Mouse (Mus musculus) MN1 (cell line): ENCODE measurements around the gene Psmb3.
"Not testable (repeated sequence)": the region's sequence is repeated elsewhere in the genome, so short reads cannot be mapped to it uniquely, and the experiment has no call there.

Experiments used
- DNase-seq: peaks from one replicate; pipeline ENCODE4 v3.0.0-alpha.2; 2016; ENCODE audit warnings: low spot score

The Psmb3 gene

DNA sequence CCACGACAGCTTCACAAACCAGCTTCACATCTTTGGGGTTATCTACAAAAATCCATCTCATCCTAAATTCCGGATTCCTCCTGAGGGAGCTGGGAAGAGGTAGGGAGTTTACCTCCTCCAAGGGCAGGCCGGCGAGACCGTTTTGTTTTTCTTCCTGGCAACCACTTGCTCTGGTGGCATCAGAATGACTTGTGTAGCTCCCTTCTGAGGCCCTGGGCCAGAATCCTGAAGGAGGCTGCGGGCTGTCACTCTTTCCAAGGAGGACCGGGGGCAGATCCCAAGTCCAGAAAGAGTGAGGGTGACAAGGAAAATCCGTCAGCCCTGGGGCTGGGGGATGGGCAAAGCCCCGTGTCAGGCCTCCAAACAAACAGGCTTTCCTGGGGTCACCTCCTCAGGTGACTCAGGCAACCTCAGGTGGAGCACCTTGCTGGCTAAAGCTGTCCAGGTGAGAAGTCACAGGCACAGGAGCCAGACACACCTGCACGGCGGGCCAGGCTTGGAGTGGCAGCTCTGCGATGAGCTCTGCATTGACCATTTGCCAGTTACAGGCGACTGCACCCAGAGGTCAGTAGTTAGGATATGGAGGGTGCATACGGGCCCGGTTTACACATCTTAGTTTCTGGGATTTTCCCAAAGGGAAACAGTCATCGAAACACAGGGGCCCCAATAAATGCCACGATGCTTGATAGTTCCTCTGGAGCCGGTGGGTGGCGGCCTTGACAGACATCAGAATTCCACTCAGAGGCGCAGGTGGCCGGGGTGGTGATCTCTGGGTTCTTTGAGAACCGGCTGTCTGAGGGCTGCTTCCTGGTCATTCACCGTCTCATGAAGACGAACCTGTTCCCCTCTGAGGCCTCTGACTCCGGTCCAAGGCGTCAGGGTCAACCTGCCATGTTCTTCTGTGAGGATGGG is 14.4 kb downstream of the Psmb3 start:
- no peak for DNase-seq

DNA sequence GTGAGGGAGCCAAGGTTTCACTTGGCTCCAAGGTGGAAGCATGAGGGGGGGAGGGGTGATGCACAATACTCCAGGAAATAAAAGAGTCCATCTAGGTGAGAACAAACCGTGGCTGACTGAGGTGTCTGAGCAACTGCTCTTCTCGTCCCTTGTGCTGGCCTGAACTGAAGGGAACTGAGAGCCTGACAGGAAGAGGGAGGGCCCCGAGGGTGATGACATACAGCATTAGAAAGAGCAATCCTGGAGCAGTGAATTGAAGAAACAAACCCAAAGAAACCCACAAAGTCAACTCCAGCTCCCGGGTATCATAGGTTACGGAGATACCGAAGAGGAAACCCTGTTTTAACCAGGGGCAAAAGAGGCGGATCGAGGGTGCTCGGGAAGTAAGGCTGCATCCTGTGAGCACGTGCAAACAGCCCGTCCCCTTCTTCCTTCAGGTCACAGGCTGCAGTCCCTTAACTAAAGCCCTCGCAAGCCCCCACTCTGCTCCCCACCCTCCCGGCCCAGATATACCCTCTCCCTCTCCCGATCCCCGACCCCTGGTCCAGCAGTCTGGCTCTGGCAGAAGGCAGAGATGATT is 15.2 kb downstream of the Psmb3 start:
- DNase-seq: no peak

DNA sequence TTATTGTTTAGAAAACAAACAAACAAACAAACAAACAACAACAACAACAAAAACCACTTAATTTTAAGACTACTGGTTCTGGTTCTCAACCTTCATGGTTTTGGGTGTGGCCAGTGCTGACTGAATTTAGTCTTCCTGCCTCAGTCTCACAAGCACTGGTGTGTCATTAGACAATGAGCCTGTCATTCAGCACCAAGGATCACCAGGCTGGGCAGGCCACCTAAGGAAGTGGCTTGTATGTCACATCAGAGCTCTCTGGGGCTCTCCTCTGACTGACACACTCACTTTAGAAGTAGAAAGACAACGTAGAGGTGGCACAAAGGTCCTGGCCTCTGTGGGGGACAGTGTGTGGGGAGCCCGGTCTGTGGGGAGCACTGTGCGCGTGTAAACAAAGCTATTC is 15.8 kb downstream of the Psmb3 start:
- DNase-seq: no peak

DNA sequence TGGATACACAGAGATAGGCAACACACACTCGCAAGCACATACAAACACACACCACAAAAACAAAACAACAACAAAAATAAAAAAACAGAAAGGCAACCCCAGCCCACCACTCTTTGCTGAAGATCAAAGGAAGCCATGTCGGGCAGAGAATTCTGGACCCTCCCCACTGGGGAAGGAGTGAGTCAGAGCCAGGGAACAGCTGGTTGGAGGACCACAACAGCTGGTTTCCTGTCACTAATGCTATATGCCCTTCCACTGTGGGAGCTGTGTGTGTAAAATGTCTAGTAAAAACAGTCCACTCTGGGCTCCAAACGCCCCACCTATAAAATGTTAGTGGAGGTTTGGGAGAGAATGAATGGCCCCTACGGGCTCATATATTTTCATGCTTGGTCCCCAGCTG is 18.1 kb downstream of the Psmb3 start:
- DNase-seq: no peak

DNA sequence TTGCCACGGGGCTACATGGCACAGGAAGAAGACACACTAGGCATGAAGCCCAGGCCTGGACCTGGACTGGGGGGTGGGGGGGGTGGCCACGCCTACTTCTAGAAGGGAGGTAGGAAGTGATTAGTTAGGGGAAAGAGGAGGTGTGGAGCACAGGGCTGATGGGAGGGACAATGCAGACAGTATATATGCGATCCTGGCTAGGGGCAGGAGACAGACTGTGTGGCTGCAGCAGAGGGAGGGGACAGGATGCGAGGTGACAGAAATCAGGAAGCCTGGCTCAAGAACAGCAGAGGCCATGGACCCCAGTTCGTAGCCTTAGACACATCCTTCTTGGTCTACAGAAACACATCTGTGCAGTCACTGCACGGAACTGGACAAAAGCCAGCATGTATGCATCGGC is 20.5 kb downstream of the Psmb3 start:
- no peak for DNase-seq

DNA sequence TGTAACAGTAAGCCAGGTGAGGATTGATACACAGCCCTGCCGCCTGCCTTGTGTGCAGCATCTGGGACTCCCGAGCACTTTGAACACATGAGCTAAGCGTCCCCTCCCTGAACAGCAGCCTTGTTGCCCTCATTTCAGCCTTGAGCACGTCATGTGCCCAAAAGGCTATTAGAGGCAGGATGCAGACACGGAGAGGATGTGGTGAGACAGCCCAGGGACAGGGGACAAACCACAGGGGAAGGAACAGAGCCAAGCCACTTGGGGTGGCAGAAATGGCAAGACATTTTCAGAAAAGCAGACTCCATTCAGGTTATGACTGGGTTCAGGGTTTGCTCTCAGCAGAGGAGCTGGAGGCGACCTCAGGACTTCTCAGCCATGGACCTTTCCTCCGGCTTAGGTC is 25.1 kb downstream of the Psmb3 start:
- peak; percentile 57 for DNase-seq

DNA sequence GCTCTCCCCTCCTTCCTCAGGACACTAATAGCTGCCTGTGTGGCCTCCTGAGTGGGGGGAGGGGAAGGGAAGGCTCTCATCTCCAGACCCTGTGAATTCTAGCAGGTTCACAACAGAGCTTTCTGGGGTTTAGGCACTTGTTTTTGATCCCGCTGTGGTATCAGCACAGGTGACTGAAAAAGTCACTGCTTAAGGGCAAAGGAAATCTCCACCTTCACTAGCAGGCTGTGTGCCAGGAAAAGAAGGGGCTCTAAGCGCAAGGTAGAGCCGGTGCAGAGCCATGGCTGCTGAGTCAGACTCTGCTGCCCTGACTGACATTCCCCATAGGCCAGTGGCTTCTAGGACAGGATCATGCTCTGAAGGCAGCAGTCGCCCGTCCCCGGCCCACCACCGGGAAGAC is 25.5 kb downstream of the Psmb3 start:
- DNase-seq: peak; percentile 56

DNA sequence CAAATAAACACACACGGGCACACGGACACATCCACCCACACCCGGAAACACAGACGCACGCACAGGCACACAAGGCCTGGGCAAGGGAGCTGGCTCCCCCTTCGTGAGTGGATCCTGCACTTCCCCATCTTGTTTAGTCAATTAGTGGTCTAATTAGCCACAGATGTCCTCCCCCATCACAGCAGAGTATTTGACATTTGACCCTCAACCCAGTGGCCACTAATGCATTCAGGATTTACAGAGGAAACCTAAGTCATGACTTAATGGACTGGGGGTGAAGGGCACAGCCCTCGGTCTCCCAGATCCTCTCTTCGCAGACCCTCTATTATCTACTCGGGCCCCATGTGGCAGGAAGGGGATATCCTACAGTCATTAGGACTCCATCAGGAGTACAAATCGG is 30.5 kb downstream of the Psmb3 start:
- DNase-seq: no peak

DNA sequence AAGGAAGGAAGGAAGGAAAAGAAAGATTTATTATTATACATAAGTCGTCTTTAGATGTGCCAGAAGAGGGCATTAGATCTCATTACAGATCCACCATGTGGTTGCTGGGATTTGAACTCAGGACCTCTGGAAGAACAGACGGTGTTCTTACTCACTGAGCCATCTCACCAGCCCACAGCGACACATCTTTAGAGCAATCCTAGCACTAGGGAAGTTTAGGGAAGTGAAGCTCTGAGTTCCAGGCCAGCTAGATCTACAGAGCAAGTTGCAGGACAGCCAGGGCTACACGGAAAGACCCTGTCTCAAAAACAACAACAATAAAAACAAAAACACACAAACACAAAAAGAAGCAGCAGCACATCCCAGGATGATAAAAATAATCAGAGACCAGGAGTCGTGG is 31.6 kb downstream of the Psmb3 start:
- DNase-seq: not testable (repeated sequence)

DNA sequence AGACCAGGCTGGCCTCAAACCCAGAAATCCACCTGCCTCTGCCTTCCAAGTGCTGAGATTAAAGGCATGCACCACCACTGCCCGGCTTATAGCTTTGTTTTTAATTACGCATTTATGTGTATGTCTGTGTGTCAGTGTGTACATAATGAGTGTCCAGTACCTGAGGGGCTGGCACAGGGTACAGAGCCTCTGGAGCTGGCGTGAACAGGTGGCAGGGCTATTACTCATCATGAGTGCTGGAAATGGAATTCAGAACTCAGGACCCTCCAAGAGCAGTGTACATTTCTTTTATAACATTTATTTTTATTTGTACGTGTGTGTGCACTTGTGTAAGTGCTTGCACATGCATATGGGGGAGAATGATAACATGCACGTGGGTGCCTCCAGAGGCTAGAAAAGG is 33.4 kb downstream of the Psmb3 start:
- DNase-seq: no peak

DNA sequence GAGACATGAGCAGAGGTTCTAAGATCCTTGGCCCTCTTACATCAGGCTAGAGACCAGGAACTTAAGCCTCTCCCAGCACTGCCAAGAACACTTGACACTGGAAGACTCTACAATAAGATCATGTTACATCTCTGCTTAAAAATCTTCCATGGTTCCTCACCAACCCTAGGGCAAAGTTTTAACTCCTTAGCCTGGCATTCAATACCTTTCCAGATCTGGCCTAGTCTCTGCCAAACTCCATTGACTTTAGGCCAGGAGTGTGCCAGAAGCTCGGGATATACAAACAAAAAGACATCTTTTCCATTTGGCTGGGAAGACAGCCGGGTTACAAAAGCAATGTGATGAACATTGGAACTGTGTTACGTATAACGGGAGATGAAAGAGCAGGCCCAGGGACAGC is 34.4 kb downstream of the Psmb3 start:
- DNase-seq: no peak

DNA sequence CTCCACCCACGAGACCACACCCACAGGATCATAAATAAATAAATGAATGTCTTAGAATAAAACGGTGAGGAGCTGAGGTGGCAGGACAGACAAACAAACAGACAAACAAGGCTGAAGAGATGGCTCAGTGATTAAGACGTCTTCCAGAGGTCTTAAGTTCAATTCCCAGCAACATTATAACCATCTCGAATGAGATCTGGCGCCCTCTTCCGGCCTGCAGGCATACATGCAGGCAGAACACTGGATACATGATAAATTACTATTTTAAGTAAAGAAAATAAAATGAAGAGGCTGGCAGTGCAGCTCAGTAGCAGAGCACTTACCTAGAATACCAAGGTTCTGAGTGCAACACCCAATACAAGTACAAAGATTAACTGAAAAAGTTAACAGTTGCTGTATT is 35.5 kb downstream of the Psmb3 start:
- DNase-seq: no peak

DNA sequence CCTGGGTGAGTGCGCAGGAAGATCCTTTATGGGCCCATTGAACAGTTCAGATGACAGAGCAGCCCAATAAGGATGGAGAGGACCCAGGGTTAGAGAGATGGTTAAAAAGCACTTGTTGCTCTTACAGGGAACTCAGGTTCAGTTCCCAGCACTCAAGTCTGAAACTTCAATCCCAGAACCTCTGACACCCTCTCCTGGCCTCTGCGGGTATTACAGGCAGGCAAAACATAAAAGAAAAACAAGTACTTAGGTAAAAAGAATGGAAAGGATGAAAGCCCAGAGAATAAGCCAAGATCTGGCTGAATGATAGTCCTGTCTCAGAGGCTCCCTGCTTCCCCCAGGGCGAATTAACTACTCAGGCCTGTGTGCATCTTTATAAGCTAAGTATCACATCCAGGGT is 36.0 kb downstream of the Psmb3 start:
- no peak for DNase-seq

DNA sequence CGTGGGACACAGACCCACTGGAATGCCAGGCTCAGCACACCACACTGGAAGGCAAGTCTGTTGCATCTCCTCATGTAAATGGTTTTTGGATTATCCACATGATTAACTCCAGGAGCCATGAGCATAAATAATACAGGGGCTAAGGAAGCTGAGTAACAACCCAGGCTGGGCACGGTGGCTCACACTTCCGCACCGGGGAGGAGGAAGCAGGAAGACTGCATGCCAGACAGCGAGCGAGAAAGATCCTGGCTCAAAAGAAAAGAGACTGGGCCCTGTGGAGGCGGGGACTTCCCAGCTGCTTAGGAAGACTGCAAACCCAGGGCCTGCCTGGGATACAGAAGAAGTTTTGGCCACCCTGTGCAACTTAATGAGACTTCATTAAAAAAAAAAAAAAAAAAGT is 37.0 kb downstream of the Psmb3 start:
- DNase-seq: no peak

DNA sequence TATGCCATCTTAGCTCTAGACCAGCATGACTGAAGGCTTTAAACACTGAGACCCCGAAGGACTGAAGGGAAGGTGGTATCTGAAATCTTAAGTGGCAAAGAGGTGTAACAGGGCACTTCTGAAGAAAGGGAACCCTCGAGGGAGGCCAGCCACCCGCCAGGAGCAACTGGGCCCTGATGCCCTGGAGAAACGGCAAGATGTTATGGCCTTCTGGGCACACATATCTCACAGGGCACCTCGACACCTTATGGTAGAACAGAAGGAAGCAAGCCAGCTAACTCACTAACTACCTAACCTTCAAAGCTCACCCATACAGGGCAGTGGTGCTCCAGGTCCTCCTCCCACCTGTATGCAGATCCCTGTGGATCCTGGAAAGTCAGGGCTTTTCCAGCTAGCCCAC is 39.0 kb downstream of the Psmb3 start:
- DNase-seq: no peak

DNA sequence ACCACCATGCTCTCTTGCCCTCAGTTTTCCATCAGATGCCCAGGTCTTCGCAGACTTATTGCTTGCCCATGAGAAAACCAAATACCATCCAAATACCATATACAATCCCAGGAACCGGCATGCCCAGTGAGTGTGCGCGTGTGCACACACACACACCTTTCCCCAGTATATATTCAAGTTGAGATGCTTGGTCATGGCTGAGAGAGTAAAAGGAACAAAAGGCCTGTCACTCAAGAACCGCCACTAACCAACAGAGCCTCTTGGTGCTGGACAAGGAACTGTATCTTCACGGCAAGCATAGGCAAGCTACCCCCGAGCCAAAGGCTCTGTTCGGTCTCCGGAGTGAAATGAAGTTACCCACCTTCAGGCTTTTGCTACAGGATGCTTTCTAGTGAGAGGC is 39.4 kb downstream of the Psmb3 start:
- DNase-seq: no peak

DNA sequence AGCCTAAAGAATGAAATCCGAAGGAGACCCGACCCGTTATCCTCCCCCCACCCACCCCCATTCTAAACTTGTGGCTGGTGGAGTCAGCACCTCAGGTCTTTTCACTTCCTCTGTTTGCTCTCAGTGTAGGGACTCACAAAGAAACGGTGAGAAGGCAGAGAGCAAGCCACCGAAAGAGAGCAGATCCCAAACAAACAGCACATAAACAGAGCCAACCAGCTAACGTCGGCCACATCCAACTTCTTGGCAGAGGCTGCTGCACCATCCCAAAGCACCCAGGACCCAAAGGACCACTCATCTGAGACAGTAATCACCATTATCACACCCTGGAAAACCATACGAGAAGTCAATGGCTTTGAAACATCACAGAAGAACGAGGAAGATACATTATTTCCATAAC is 40.2 kb downstream of the Psmb3 start:
- no peak for DNase-seq

DNA sequence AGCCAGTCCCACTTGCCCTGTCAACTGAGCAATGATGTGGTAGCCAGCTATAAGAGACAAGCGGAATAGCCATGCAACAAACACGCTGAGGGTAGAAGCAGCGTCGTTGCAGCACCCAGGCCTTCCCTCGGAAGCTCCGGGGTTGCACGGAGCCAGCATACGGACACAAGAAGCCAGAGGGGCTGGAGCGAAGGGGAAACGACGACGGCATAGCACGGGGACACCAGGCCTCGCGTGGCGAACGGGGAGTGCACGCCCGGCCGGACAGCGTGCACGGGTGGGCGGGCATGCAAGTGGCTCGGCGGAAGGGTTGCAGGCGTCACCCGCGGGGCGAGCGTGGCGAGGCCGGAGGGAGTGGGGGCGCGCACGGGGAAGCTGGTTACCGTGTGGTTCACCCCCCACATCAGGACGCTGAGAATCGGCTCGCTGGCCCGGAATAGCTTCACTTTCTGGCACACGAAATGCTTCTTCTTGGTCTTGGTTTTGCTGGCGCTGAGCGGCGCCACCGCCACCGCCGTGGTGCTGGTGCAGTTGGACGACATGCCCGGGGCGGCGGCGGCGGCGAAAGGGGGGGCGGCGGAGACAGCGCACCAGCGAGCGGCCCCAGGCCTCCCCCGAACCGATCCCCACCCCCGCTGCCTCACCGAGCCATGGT is 41.0 kb downstream of the Psmb3 start, which contains the start of gene Pip4k2b:
TSS of gene Pip4k2b (minus strand) at position 642 of the 655 bp plus-strand sequence.
- peak; percentile 67 for DNase-seq

DNA sequence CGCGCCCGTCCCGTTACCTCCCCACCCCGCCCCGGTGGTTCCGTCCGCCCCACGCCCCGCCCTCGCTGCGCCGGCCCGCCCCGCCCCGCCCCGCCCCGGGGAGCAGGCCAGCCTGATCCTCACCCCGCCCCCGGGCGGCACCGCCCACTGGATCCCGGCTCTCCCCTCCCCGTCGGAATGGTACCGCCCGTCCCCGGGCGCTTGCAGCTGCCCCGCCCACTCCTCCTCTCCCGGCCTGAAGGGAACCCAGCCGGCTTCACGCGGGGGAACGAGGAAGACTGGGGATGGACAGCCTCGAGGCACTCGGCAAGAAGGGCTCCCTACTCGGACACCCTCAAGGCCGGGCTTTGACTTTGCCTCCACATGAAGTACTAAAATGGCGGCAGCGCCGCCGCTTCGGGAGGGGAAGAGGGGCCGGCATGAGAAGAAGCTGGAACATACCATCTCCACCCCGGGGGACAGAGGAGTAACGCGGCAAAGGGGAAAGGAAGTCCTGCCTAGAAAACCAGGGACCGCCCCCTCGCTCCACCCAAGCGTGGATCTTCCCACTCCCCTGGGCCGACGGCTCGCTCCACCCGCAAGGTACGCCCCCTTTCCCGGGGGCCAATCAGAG is 41.6 kb downstream of the Psmb3 start:
- DNase-seq: peak; percentile 98

DNA sequence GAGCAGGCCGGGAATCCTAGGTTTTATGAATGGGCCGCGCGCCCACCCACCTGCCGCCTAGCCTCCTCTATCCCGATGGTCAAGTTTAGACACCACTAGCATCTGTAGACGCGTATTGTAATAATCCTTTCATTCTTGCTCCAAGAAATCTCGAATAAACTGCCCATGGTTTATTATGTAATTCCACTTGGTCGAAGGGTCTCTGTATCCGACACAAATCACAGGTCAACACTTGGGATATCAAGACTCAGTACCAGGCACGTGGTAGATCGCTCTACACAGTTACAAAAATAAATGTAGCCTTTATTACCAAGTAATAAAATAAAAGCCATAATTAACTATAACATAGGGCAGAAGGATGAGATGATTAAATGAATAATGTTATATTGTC is 42.1 kb downstream of the Psmb3 start:
- DNase-seq: no peak

DNA sequence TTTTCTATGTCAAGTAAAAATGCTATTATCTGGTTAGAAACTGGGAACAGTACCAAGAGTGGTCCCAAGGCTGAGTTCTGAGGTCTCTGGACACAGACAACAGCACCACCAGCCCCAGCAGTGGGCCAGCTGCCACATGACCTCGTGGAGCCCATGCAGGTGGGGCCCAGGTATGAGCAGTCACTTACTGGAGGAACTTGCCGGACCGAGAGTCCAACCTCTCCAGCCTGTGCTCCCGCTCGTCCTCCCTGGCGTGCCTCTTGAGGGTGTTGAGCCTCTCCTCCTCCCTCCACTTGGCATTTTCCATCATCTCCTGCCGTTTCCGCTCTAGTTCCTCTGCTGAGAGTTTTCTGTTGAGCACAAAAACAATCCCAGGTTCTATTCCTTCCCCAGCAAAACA is 44.6 kb downstream of the Psmb3 start:
- no peak for DNase-seq

DNA sequence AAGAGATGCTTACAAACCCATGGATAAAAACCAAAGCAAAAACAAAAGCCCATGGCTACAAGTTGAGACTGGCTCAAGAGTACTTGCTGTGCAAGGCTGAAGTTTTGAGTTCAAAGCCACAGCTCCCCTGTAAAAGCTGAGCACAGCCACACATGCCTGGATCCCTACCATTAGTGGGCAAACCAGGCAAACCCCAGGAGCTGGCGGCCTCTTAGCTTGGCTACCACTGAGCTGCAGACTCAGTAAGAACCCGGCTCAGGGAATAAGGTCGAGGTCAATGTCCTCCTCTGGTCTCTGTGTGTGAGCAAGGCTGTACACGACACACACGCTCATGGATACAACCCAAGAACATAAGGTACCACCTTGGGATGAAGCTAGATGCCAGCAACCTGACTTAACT is 45.3 kb downstream of the Psmb3 start:
- no peak for DNase-seq

DNA sequence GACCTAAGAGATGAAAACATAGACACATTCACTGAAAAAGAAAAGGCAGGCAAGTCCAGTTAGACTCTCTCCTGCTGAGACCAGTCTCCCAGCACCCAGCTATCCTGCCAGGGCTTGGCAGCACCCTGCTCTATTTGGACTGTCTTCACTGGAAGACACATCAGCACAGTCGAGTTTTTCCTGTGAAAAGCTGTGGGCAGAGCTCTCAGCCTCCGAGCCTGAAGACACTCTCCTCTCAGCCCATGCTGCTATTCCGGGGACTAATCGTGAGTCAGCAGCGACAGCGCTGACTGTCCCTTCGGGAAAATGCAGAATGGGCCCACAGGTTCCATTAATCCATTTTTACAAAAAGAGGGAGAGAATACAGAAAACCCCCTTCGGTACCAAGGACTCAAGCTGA is 50.1 kb downstream of the Psmb3 start:
- DNase-seq: no peak
